Mouse (Mus musculus): ENCODE results near the gene Mpnd. TPM values are rescaled to one million over a fixed set of nuclear protein-coding genes. Genes with fewer than 3 reads are reported as not detected.

Mpnd gene
- polyA plus RNA-seq, 1 experiment, result 188 TPM

GRCm38 (mm10) chr17:56010255-56010654 lies 4.7 kb downstream of the Mpnd start:
- no peak for TF ChIP-seq CTCF (IDR thresholded peaks at IDR 0.05; ENCODE audit: borderline replicate concordance, control insufficient read depth, extremely low read depth, insufficient read depth, low read length, poor library complexity)
- TF ChIP-seq POLR2A (IDR thresholded peaks at IDR 0.05; ENCODE audit: control insufficient read depth, extremely low read depth, insufficient read depth, low read length, poor library complexity), result no peak
- WGBS, result 73% methylated on average over 14 of the region's 14 CpGs
- H3K27ac ChIP-seq (ENCODE audit: control insufficient read depth, insufficient read depth, low read length), result no peak overlapping the region

GRCm38 (mm10) chr17:56010681-56011080 lies 5.2 kb downstream of the Mpnd start:
- no peaks in the 10 kb centered on the region for H3K27me3 ChIP-seq (ENCODE audit: control insufficient read depth, insufficient read depth, low read length)
- no peak overlapping the region for H3K27ac ChIP-seq (ENCODE audit: control insufficient read depth, insufficient read depth, low read length)
- TF ChIP-seq CTCF (IDR thresholded peaks at IDR 0.05; ENCODE audit: borderline replicate concordance, control insufficient read depth, extremely low read depth, insufficient read depth, low read length, poor library complexity), result peak; percentile 98
- TF ChIP-seq POLR2A (IDR thresholded peaks at IDR 0.05; ENCODE audit: control insufficient read depth, extremely low read depth, insufficient read depth, low read length, poor library complexity), result no peak
- peaks cover 17% of the 10 kb centered on the region for H3K4me1 ChIP-seq (replicated peaks; ENCODE audit: control insufficient read depth, insufficient read depth, low read length)
- no peak overlapping the region for H3K4me3 ChIP-seq (ENCODE audit: control insufficient read depth, insufficient read depth, low read length)
- peak; percentile 82 for DNase-seq
- WGBS, result 12% methylated on average over 9 of the region's 9 CpGs
- peaks cover 7% of the 10 kb centered on the region; the same call in 1 of the 2 replicates for H3K36me3 ChIP-seq (ENCODE audit: control insufficient read depth, insufficient read depth, low read length)

More at GRCm38 (mm10) chr17:56010255-56010654, 4.7 kb downstream of the Mpnd start:
- H3K4me1 ChIP-seq (replicated peaks; ENCODE audit: control insufficient read depth, insufficient read depth, low read length), result peaks cover 17% of the 10 kb centered on the region
- no peak for DNase-seq
- H3K27me3 ChIP-seq (ENCODE audit: control insufficient read depth, insufficient read depth, low read length), result no peaks in the 10 kb centered on the region
- peaks cover 3% of the 10 kb centered on the region; the same call in 1 of the 2 replicates for H3K36me3 ChIP-seq (ENCODE audit: control insufficient read depth, insufficient read depth, low read length)
- no peak overlapping the region for H3K4me3 ChIP-seq (ENCODE audit: control insufficient read depth, insufficient read depth, low read length)

- 95% methylated on average over 7 of the region's 7 CpGs for WGBS
- TF ChIP-seq CTCF (IDR thresholded peaks at IDR 0.05; ENCODE audit: borderline replicate concordance, control insufficient read depth, extremely low read depth, insufficient read depth, low read length, poor library complexity) (no peak), POLR2A (IDR thresholded peaks at IDR 0.05; ENCODE audit: control insufficient read depth, extremely low read depth, insufficient read depth, low read length, poor library complexity) (no peak)
- peaks cover 17% of the 10 kb centered on the region for H3K4me1 ChIP-seq (replicated peaks; ENCODE audit: control insufficient read depth, insufficient read depth, low read length)
Observed at GRCm38 (mm10) chr17:56011441-56011840, 5.9 kb downstream of the Mpnd start.

GRCm38 (mm10) chr17:56015293-56015692 lies 9.8 kb downstream of the Mpnd start:
- 99% methylated on average over 9 of the region's 9 CpGs for WGBS
- Histone ChIP-seq H3K4me1 (replicated peaks; ENCODE audit: control insufficient read depth, insufficient read depth, low read length) (peaks cover 21% of the 10 kb centered on the region), H3K27me3 (ENCODE audit: control insufficient read depth, insufficient read depth, low read length) (no peaks in the 10 kb centered on the region), H3K4me3 (ENCODE audit: control insufficient read depth, insufficient read depth, low read length) (no peak overlapping the region), H3K27ac (ENCODE audit: control insufficient read depth, insufficient read depth, low read length) (no peak overlapping the region), H3K36me3 (ENCODE audit: control insufficient read depth, insufficient read depth, low read length) (peaks cover 29% of the 10 kb centered on the region)
- TF ChIP-seq CTCF (IDR thresholded peaks at IDR 0.05; ENCODE audit: borderline replicate concordance, control insufficient read depth, extremely low read depth, insufficient read depth, low read length, poor library complexity), result no peak
- no peak for TF ChIP-seq POLR2A (IDR thresholded peaks at IDR 0.05; ENCODE audit: control insufficient read depth, extremely low read depth, insufficient read depth, low read length, poor library complexity)
- DNase-seq, result no peak

More at GRCm38 (mm10) chr17:56011441-56011840, 5.9 kb downstream of the Mpnd start:
- H3K4me3 ChIP-seq (ENCODE audit: control insufficient read depth, insufficient read depth, low read length), result no peak overlapping the region
- no peaks in the 10 kb centered on the region for H3K27me3 ChIP-seq (ENCODE audit: control insufficient read depth, insufficient read depth, low read length)
- no peak overlapping the region for H3K27ac ChIP-seq (ENCODE audit: control insufficient read depth, insufficient read depth, low read length)
- DNase-seq, result no peak
- peaks cover 14% of the 10 kb centered on the region for H3K36me3 ChIP-seq (ENCODE audit: control insufficient read depth, insufficient read depth, low read length)

- no peak for DNase-seq
- Histone ChIP-seq H3K4me3 (ENCODE audit: control insufficient read depth, insufficient read depth, low read length) (no peak overlapping the region), H3K27me3 (ENCODE audit: control insufficient read depth, insufficient read depth, low read length) (no peaks in the 10 kb centered on the region), H3K4me1 (replicated peaks; ENCODE audit: control insufficient read depth, insufficient read depth, low read length) (peaks cover 29% of the 10 kb centered on the region), H3K27ac (ENCODE audit: control insufficient read depth, insufficient read depth, low read length) (no peak overlapping the region), H3K36me3 (ENCODE audit: control insufficient read depth, insufficient read depth, low read length) (peaks cover 29% of the 10 kb centered on the region)
- 96% methylated on average over 8 of the region's 8 CpGs for WGBS
- TF ChIP-seq CTCF (IDR thresholded peaks at IDR 0.05; ENCODE audit: borderline replicate concordance, control insufficient read depth, extremely low read depth, insufficient read depth, low read length, poor library complexity) (no peak), POLR2A (IDR thresholded peaks at IDR 0.05; ENCODE audit: control insufficient read depth, extremely low read depth, insufficient read depth, low read length, poor library complexity) (no peak)
Observed at GRCm38 (mm10) chr17:56016382-56016781, 10.9 kb downstream of the Mpnd start.

- no peak for TF ChIP-seq POLR2A (IDR thresholded peaks at IDR 0.05; ENCODE audit: control insufficient read depth, extremely low read depth, insufficient read depth, low read length, poor library complexity)
- TF ChIP-seq CTCF (IDR thresholded peaks at IDR 0.05; ENCODE audit: borderline replicate concordance, control insufficient read depth, extremely low read depth, insufficient read depth, low read length, poor library complexity), result no peak
- Histone ChIP-seq H3K27me3 (ENCODE audit: control insufficient read depth, insufficient read depth, low read length) (no peaks in the 10 kb centered on the region), H3K4me3 (ENCODE audit: control insufficient read depth, insufficient read depth, low read length) (no peak overlapping the region), H3K27ac (ENCODE audit: control insufficient read depth, insufficient read depth, low read length) (no peak overlapping the region), H3K4me1 (replicated peaks; ENCODE audit: control insufficient read depth, insufficient read depth, low read length) (peaks cover 36% of the 10 kb centered on the region), H3K36me3 (ENCODE audit: control insufficient read depth, insufficient read depth, low read length) (peaks cover 29% of the 10 kb centered on the region)
- WGBS, result 94% methylated on average over 15 of the region's 15 CpGs
- DNase-seq, result no peak
Observed at GRCm38 (mm10) chr17:56016793-56017785, 11.6 kb downstream of the Mpnd start.

Data from thymus, adult 2 months (tissue).